Comparison of ENCODE assay signal across 23 mouse cellular contexts in genomic region chr4:45640713-45641112, GRCm38 (mm10).
DNase-seq lines count a peak whose midpoint lies in the region; ATAC-seq lines count a peak whose summit lies in the region.
"Had no signal": no experiment of that assay in that cellular context is flagged by ENCODE, and none has a peak within 500 bp of the region (broad histone marks: within the 10 kb centered on the region; RNA-seq: fewer than 3 reads in every experiment).

No protein-coding gene starts in this region.

- H3K9ac ChIP-seq in hindbrain, embryonic 14.5 days, result no peak overlapping the region
- no peak overlapping the region for H3K9ac ChIP-seq in hindbrain, embryonic 13.5 days
- H3K9ac ChIP-seq in limb, embryonic 13.5 days, result no peak overlapping the region
- H3K9ac ChIP-seq: embryonic facial prominence, embryonic 15.5 days; liver, postnatal 0 days; midbrain, embryonic 12.5 days had no signal

- H3K4me2 ChIP-seq in hindbrain, embryonic 14.5 days (replicated peaks), result no peak overlapping the region
- no peak overlapping the region for H3K4me2 ChIP-seq in hindbrain, embryonic 13.5 days
- peak overlapping the region; percentile 7; the same call in 1 of the 2 replicates for H3K4me2 ChIP-seq in limb, embryonic 13.5 days (replicated peaks)
- H3K4me2 ChIP-seq: embryonic facial prominence, embryonic 15.5 days; heart, embryonic 11.5 days; liver, embryonic 11.5 days; midbrain, embryonic 12.5 days had no signal

- ATAC-seq in hindbrain, embryonic 14.5 days (ENCODE audit: low FRiP score), result no peak
- ATAC-seq in hindbrain, embryonic 13.5 days (ENCODE audit: low FRiP score), result no peak
- ATAC-seq in limb, embryonic 13.5 days (ENCODE audit: low FRiP score, low read depth), result no peak
- ATAC-seq: forebrain, embryonic 14.5 days; liver, postnatal 0 days; lung, postnatal 0 days had no signal

- peak overlapping the region; percentile 69 for H3K27ac ChIP-seq in hindbrain, embryonic 14.5 days
- no peak overlapping the region for H3K27ac ChIP-seq in hindbrain, embryonic 13.5 days
- no peak overlapping the region for H3K27ac ChIP-seq in limb, embryonic 13.5 days
- no peak overlapping the region for H3K27ac ChIP-seq in limb, embryonic 10.5 days
- H3K27ac ChIP-seq: embryonic facial prominence, embryonic 15.5 days; macrophage; midbrain, embryonic 12.5 days had no signal

- no peak overlapping the region for H3K4me3 ChIP-seq in hindbrain, embryonic 14.5 days (replicated peaks; ENCODE audit: low read length)
- H3K4me3 ChIP-seq in hindbrain, embryonic 13.5 days, result no peak overlapping the region
- H3K4me3 ChIP-seq in limb, embryonic 13.5 days, result no peak overlapping the region
- H3K4me3 ChIP-seq in limb, embryonic 10.5 days, result no peak overlapping the region
- H3K4me3 ChIP-seq: embryonic facial prominence, embryonic 15.5 days; midbrain, embryonic 12.5 days had no signal

- H3K9me3 ChIP-seq in hindbrain, embryonic 14.5 days (ENCODE audit: control insufficient read depth, low read length), result no peaks in the 10 kb centered on the region
- H3K9me3 ChIP-seq in hindbrain, embryonic 13.5 days, result no peaks in the 10 kb centered on the region
- peaks cover 9% of the 10 kb centered on the region; the same call in 1 of the 2 replicates for H3K9me3 ChIP-seq in limb, embryonic 13.5 days
- no peaks in the 10 kb centered on the region for H3K9me3 ChIP-seq in limb, embryonic 10.5 days (replicated peaks)
- H3K9me3 ChIP-seq: embryonic facial prominence, embryonic 15.5 days; G1E had no signal

- WGBS in hindbrain, embryonic 14.5 days, result 78% methylated on average over 11 of the region's 11 CpGs
- 75% methylated on average over 11 of the region's 11 CpGs for WGBS in hindbrain, embryonic 13.5 days
- WGBS in limb, embryonic 13.5 days, result 16% methylated on average over 11 of the region's 11 CpGs
- WGBS in limb, embryonic 10.5 days, result 30% methylated on average over 11 of the region's 11 CpGs

- no peaks in the 10 kb centered on the region for H3K36me3 ChIP-seq in hindbrain, embryonic 14.5 days (replicated peaks; ENCODE audit: control insufficient read depth, insufficient read depth)
- no peaks in the 10 kb centered on the region for H3K36me3 ChIP-seq in hindbrain, embryonic 13.5 days
- no peaks in the 10 kb centered on the region for H3K36me3 ChIP-seq in limb, embryonic 13.5 days
- no peaks in the 10 kb centered on the region for H3K36me3 ChIP-seq in limb, embryonic 10.5 days
- H3K36me3 ChIP-seq: embryonic facial prominence, embryonic 15.5 days; G1E; midbrain, embryonic 12.5 days had no signal

- H3K27me3 ChIP-seq in hindbrain, embryonic 14.5 days (ENCODE audit: control insufficient read depth, insufficient read depth, low read length), result no peaks in the 10 kb centered on the region
- no peaks in the 10 kb centered on the region for H3K27me3 ChIP-seq in hindbrain, embryonic 13.5 days
- peaks cover 10% of the 10 kb centered on the region; the same call in 1 of the 2 replicates for H3K27me3 ChIP-seq in limb, embryonic 13.5 days
- H3K27me3 ChIP-seq in limb, embryonic 10.5 days (ENCODE audit: low read depth, poor library complexity, severe bottlenecking), result no peaks in the 10 kb centered on the region
- H3K27me3 ChIP-seq: embryonic facial prominence, embryonic 15.5 days had no signal

- intact Hi-C loops in heart, postnatal 14 days (cut with DNase I), result no loop called here
- intact Hi-C loops in left cerebral cortex, postnatal 10 days (cut with DNase I), result no loop called here

- DNase-seq in hindbrain, embryonic 14.5 days (ENCODE audit: low spot score), result no peak
- DNase-seq in limb, embryonic 10.5 days (ENCODE audit: low spot score), result no peak
- peak; percentile 14 for DNase-seq in MN1 (ENCODE audit: low spot score)
- DNase-seq in mesoderm, embryonic 11.5 days (ENCODE audit: low read depth, low spot score), result peak; percentile 35
- DNase-seq in heart, postnatal 14 days, result no peak
- DNase-seq in left cerebral cortex, postnatal 10 days (ENCODE audit: extremely low spot score in 1 of 2, low spot score in 2 of 2), result no peak
- DNase-seq: adrenal gland, adult 8-10 months; cerebellum, adult 18-20 months; cerebellum, postnatal 14 days; kidney, adult 2 months; kidney, postnatal 36 days; liver, postnatal 0 days; thymus, adult 2 months had no signal

- H3K4me1 ChIP-seq in hindbrain, embryonic 14.5 days (replicated peaks; ENCODE audit: control insufficient read depth, insufficient read depth, low read length), result peaks cover 20% of the 10 kb centered on the region
- peaks cover 33% of the 10 kb centered on the region for H3K4me1 ChIP-seq in hindbrain, embryonic 13.5 days (replicated peaks)
- H3K4me1 ChIP-seq in limb, embryonic 13.5 days, result peaks cover 20% of the 10 kb centered on the region
- H3K4me1 ChIP-seq in limb, embryonic 10.5 days, result peaks cover 35% of the 10 kb centered on the region
- H3K4me1 ChIP-seq: embryonic facial prominence, embryonic 15.5 days had no signal

Comparison
In these comparisons a context has a peak if more than half of its experiments do, and no peak if none do; other contexts are left out.
1. DNase-seq: peak in MN1 (single experiment) and mesoderm, embryonic 11.5 days (single experiment); none in hindbrain, embryonic 14.5 days (single experiment), limb, embryonic 10.5 days (single experiment), heart, postnatal 14 days (0 of 2) and left cerebral cortex, postnatal 10 days (0 of 2).